Mouse (Mus musculus) layer of hippocampus, adult 11-12 months (tissue): ENCODE results near the gene Fam107b.
A peak's percentile ranks its signal among the peaks of the same experiment; 100 is the strongest.
"Not testable (repeated sequence)": the region's sequence is repeated elsewhere in the genome, so short reads cannot be mapped to it uniquely, and the experiment has no call there.

Experiments
- DNase-seq: peaks from one replicate; pipeline ENCODE4 v3.0.0; 2022; ENCODE audit warnings: low spot score

Gene Fam107b

GRCm38 (mm10) chr2:3712369-3713042 is 142.2 kb downstream of the Fam107b start:
- DNase-seq, result no peak

GRCm38 (mm10) chr2:3713212-3713681 is 143.0 kb downstream of the Fam107b start:
- peak; percentile 95 for DNase-seq

GRCm38 (mm10) chr2:3713682-3714361 is 143.5 kb downstream of the Fam107b start:
- no peak for DNase-seq

- DNase-seq, result no peak
These were observed 144.2 kb downstream of the Fam107b start for GRCm38 (mm10) chr2:3714511-3714910.

GRCm38 (mm10) chr2:3715424-3715823 is 145.1 kb downstream of the Fam107b start:
- no peak for DNase-seq

- no peak for DNase-seq
These were observed 147.0 kb downstream of the Fam107b start for GRCm38 (mm10) chr2:3717268-3717667.

GRCm38 (mm10) chr2:3717847-3718246 is 147.6 kb downstream of the Fam107b start:
- no peak for DNase-seq

- not testable (repeated sequence) for DNase-seq
These were observed 149.3 kb downstream of the Fam107b start for GRCm38 (mm10) chr2:3719436-3720121.

GRCm38 (mm10) chr2:3721107-3721506 is 150.8 kb downstream of the Fam107b start:
- DNase-seq, result no peak

- DNase-seq, result no peak
These were observed 151.7 kb downstream of the Fam107b start for GRCm38 (mm10) chr2:3721974-3722373.

GRCm38 (mm10) chr2:3723391-3724106 is 153.3 kb downstream of the Fam107b start:
- no peak for DNase-seq

GRCm38 (mm10) chr2:3726501-3727078 is 156.3 kb downstream of the Fam107b start:
- DNase-seq, result peak; percentile 63

- no peak for DNase-seq
These were observed 157.1 kb downstream of the Fam107b start for GRCm38 (mm10) chr2:3727225-3727930.

- no peak for DNase-seq
These were observed 157.8 kb downstream of the Fam107b start for GRCm38 (mm10) chr2:3728090-3728489.

- no peak for DNase-seq
These were observed 159.3 kb downstream of the Fam107b start for GRCm38 (mm10) chr2:3729586-3729985.

GRCm38 (mm10) chr2:3730744-3731143 is 160.5 kb downstream of the Fam107b start:
- DNase-seq, result no peak

GRCm38 (mm10) chr2:3731316-3732015 is 161.2 kb downstream of the Fam107b start:
- DNase-seq, result peak; percentile 46

GRCm38 (mm10) chr2:3737917-3738694 is 167.8 kb downstream of the Fam107b start:
- no peak for DNase-seq

- no peak for DNase-seq
These were observed 168.4 kb downstream of the Fam107b start for GRCm38 (mm10) chr2:3738734-3739133.
